Mouse (Mus musculus): ENCODE measurements around the gene Rsph14. TPM values are rescaled to one million over a fixed set of nuclear protein-coding genes. Genes with fewer than 3 reads are reported as not detected.
A peak's percentile ranks its signal among the peaks of the same experiment; 100 is the strongest.

Rsph14 gene
- total RNA-seq, 2 experiments from 2014 or later = 0.34 to 1.00 TPM

GRCm38 (mm10) chr10:75010704-75011103 lies 21.7 kb downstream of the Rsph14 start:
- DNase-seq (ENCODE audit: low spot score in 2 of 2) = peak in 1 of 2 experiments; percentile 45
- no peak overlapping the region for H3K4me3 ChIP-seq
- TF ChIP-seq CTCF (conservative IDR thresholded peaks at IDR 0.05) = no peak
- peak overlapping the region; percentile 82 for H3K27ac ChIP-seq

- TF ChIP-seq CTCF (conservative IDR thresholded peaks at IDR 0.05) = no peak
- no peak overlapping the region for H3K4me3 ChIP-seq
- DNase-seq (ENCODE audit: low spot score in 2 of 2) = peak; percentile 35 to 60
- peak overlapping the region; percentile 85 for H3K27ac ChIP-seq
These were observed 25.3 kb downstream of the Rsph14 start for GRCm38 (mm10) chr10:75006889-75007662.

- Histone ChIP-seq H3K4me3 (no peak overlapping the region), H3K27ac (no peak overlapping the region)
- TF ChIP-seq CTCF (conservative IDR thresholded peaks at IDR 0.05) = no peak
- DNase-seq (ENCODE audit: low spot score in 2 of 2) = no peak
These were observed 28.3 kb downstream of the Rsph14 start for GRCm38 (mm10) chr10:75004067-75004466.

GRCm38 (mm10) chr10:75001391-75001790 lies 31.0 kb downstream of the Rsph14 start:
- H3K27ac ChIP-seq = no peak overlapping the region
- no peak for DNase-seq (ENCODE audit: low spot score in 2 of 2)
- H3K4me3 ChIP-seq = no peak overlapping the region
- no peak for TF ChIP-seq CTCF (conservative IDR thresholded peaks at IDR 0.05)

- Histone ChIP-seq H3K27ac (peak overlapping the region; percentile 40; the same call in 1 of the 2 replicates), H3K4me3 (peak overlapping the region; percentile 27; the same call in 1 of the 2 replicates)
- DNase-seq (ENCODE audit: low spot score in 2 of 2) = peak; percentile 54 to 55
- TF ChIP-seq CTCF (conservative IDR thresholded peaks at IDR 0.05) = no peak
These were observed 37.0 kb downstream of the Rsph14 start for GRCm38 (mm10) chr10:74995377-74995776.

GRCm38 (mm10) chr10:74994863-74995262 lies 37.5 kb downstream of the Rsph14 start:
- no peak for TF ChIP-seq CTCF (conservative IDR thresholded peaks at IDR 0.05)
- H3K27ac ChIP-seq = peak overlapping the region; percentile 48; the same call in 1 of the 2 replicates
- DNase-seq (ENCODE audit: low spot score in 2 of 2) = no peak
- no peak overlapping the region for H3K4me3 ChIP-seq

GRCm38 (mm10) chr10:74990584-74991322 lies 41.6 kb downstream of the Rsph14 start:
- no peak overlapping the region for H3K4me3 ChIP-seq
- no peak overlapping the region for H3K27ac ChIP-seq
- no peak for DNase-seq (ENCODE audit: low spot score in 2 of 2)
- no peak for TF ChIP-seq CTCF (conservative IDR thresholded peaks at IDR 0.05)

- peak; percentile 65 for TF ChIP-seq CTCF (conservative IDR thresholded peaks at IDR 0.05)
- Histone ChIP-seq H3K4me3 (no peak overlapping the region), H3K27ac (no peak overlapping the region)
- no peak for DNase-seq (ENCODE audit: low spot score in 2 of 2)
These were observed 42.6 kb downstream of the Rsph14 start for GRCm38 (mm10) chr10:74989814-74990213.

GRCm38 (mm10) chr10:74987698-74988470 lies 44.5 kb downstream of the Rsph14 start:
- DNase-seq (ENCODE audit: low spot score in 2 of 2) = no peak

GRCm38 (mm10) chr10:74983176-74983575 lies 49.2 kb downstream of the Rsph14 start:
- H3K27ac ChIP-seq = no peak overlapping the region
- DNase-seq (ENCODE audit: low spot score in 2 of 2) = no peak
- H3K4me3 ChIP-seq = no peak overlapping the region
- TF ChIP-seq CTCF (conservative IDR thresholded peaks at IDR 0.05) = 0 out of 2 replicates have a peak, but pooled peaks have one; percentile 5

More at GRCm38 (mm10) chr10:74987698-74988470, 44.5 kb downstream of the Rsph14 start:
- Histone ChIP-seq H3K4me3 (no peak overlapping the region), H3K27ac (no peak overlapping the region)
- TF ChIP-seq CTCF (conservative IDR thresholded peaks at IDR 0.05) = no peak

GRCm38 (mm10) chr10:74981159-74981558 lies 51.2 kb downstream of the Rsph14 start:
- H3K4me3 ChIP-seq = no peak overlapping the region
- TF ChIP-seq CTCF (conservative IDR thresholded peaks at IDR 0.05) = no peak
- no peak for DNase-seq (ENCODE audit: low spot score in 2 of 2)
- no peak overlapping the region for H3K27ac ChIP-seq

GRCm38 (mm10) chr10:74978056-74978455 lies 54.3 kb downstream of the Rsph14 start:
- TF ChIP-seq CTCF (conservative IDR thresholded peaks at IDR 0.05) = no peak
- Histone ChIP-seq H3K27ac (no peak overlapping the region), H3K4me3 (no peak overlapping the region)
- no peak for DNase-seq (ENCODE audit: low spot score in 2 of 2)

GRCm38 (mm10) chr10:74976429-74976828 lies 56.0 kb downstream of the Rsph14 start:
- Histone ChIP-seq H3K27ac (no peak overlapping the region), H3K4me3 (no peak overlapping the region)
- no peak for DNase-seq (ENCODE audit: low spot score in 2 of 2)
- TF ChIP-seq CTCF (conservative IDR thresholded peaks at IDR 0.05) = no peak
